Mouse (Mus musculus) erythroblast, embryonic 14.5 days (primary cell): Measurements from ENCODE around the gene Cyp2c23. TPM values are rescaled to one million over a fixed set of nuclear protein-coding genes. Genes with fewer than 3 reads are reported as not detected.

ENCODE experiments used
- H3K27me3 ChIP-seq: 2 replicates; pipeline ENCODE4 v1.6.1; 2012; ENCODE audit warnings: inconsistent platforms; ENCODE audit not compliant: control insufficient read depth
- H3K36me3 ChIP-seq: 2 replicates; pipeline ENCODE4 v1.6.1; 2012; ENCODE audit warnings: mild to moderate bottlenecking, inconsistent platforms; ENCODE audit not compliant: control insufficient read depth
- H3K4me1 ChIP-seq: 2 replicates; pipeline ENCODE4 v1.6.1; 2012; ENCODE audit warnings: inconsistent platforms; ENCODE audit not compliant: control insufficient read depth
- H3K4me3 ChIP-seq: replicated peaks from 2 replicates; pipeline ENCODE3; 2012; ENCODE audit warnings: moderate library complexity, mild to moderate bottlenecking, inconsistent platforms
- H3K9me3 ChIP-seq: 2 replicates; pipeline ENCODE4 v1.6.1; 2012; ENCODE audit warnings: low read length, inconsistent platforms, mixed read lengths; ENCODE audit not compliant: control insufficient read depth
- GATA1 ChIP-seq: IDR thresholded peaks from 2 replicates; pipeline ENCODE4 v1.6.1; 2012; ENCODE audit warnings: low read length, inconsistent platforms, mixed read lengths
- TAL1 ChIP-seq: IDR thresholded peaks from 3 replicates; pipeline ENCODE4 v1.6.1; 2012; ENCODE audit warnings: low read length, inconsistent platforms, mixed read lengths
- polyA plus RNA-seq: library from polyadenylated mRNA; stranded (reverse); fragments of >175 nt; gene quantifications from 2 replicates; pipeline ENCODE4 v1.2.3, GENCODE M21; 2012

Cyp2c23 gene
- polyA plus RNA-seq, 1 experiment: not detected

DNA sequence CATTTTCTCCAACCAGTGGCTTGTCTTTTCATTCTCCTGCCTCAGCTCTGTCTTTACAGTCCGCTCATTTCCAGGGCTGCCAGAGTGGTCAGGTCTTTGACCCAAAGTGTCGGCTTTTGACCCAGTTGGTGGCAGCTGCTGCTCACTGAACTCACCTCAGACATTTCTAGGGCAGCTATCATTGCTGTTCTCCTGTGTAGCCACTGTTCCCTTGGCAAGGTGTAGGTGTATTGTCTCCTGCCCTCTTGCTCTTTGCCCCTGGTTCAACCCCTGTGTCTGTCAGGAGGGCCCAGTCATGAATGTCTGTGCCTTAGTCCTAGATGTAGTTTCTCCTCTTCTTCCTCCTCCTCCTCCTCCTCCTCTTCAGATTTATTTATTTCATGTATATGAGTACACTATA lies 24.7 kb downstream of the Cyp2c23 start:
- H3K9me3 ChIP-seq: no peaks in the 10 kb centered on the region
- TF ChIP-seq GATA1 (no peak), TAL1 (no peak)
- no peak overlapping the region for H3K4me3 ChIP-seq

DNA sequence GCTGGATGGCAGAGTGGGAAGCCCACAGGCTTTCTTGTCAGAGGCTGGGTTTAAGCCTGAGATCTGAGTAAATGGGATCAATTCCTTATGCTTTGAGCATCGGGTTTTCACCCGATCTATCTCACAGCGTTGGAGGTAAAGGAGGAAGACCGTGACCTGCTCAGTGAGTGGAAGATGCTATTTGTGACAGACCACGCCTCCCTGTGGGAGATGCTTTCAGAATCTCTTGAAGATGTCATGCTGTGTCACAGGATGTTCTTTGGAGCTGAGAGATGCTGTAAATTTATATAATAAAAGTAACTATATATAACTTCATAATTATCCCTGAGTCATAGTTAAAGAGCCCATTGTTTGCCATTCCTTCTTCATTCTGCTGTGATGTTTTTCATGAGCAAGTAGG lies 28.3 kb downstream of the Cyp2c23 start:
- Histone ChIP-seq H3K4me3 (no peak overlapping the region), H3K9me3 (no peaks in the 10 kb centered on the region), H3K4me1 (no peaks in the 10 kb centered on the region), H3K36me3 (no peaks in the 10 kb centered on the region), H3K27me3 (no peaks in the 10 kb centered on the region)
- no peak for TF ChIP-seq TAL1
- TF ChIP-seq GATA1: no peak

More for the DNA sequence above, 24.7 kb downstream of the Cyp2c23 start:
- H3K36me3 ChIP-seq: no peaks in the 10 kb centered on the region
- H3K27me3 ChIP-seq: no peaks in the 10 kb centered on the region
- H3K4me1 ChIP-seq: no peaks in the 10 kb centered on the region

DNA sequence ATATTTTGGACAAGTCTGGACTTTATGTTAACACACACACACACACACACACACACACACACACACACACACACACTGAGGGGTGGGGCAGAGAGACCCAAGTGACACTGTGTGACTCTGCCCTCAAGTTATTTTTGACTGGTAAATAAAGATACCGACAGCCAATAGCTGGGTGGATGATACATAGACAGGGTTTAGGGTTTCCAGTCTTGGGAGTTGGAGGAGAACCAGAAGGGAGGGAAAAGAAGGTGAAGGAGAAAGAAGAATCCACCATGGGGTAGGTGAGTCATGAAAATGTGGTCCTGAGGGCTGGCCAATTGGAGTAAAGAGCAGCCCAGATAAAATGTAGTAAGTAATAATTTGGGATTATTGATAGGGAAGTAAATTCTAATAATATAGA lies 28.9 kb downstream of the Cyp2c23 start:
- Histone ChIP-seq H3K36me3 (no peaks in the 10 kb centered on the region), H3K4me1 (no peaks in the 10 kb centered on the region), H3K4me3 (no peak overlapping the region), H3K27me3 (no peaks in the 10 kb centered on the region), H3K9me3 (no peaks in the 10 kb centered on the region)
- TF ChIP-seq GATA1: no peak

DNA sequence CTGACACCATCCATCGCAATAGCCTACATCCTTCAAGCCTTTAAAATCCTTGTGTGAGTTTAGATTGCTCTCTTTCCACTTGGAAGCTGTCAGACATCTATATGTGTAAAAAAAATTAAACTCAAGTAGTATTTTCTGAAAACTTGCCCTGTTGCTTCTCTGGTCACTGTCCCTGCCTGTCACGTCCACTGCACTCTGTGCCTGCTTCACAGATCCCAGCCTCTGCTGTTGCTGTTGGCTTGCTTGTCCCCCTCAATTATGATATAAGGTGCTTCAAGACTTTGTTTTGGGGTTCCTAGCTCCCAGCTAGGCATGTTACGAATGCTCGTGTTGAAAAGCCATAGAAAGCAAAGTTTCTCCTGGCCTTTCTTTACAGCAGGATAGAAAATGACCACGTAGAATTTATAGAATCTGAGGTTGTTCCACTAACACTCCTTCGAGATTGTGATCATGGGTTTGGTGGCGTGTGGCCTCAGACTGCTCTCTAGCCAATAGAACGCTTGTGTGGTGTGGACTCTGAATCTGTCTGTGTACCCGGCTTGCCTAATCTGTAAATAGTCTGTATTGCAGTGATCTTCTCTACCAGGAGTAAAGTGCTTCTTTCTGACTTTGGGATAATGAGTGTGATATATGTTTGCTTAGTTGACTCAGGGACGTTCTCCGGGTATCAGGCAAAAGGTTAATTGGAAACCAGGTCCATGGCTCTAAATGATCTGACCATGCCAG lies 30.0 kb downstream of the Cyp2c23 start:
- H3K27me3 ChIP-seq: no peaks in the 10 kb centered on the region
- H3K36me3 ChIP-seq: no peaks in the 10 kb centered on the region
- H3K4me1 ChIP-seq: no peaks in the 10 kb centered on the region
- no peak overlapping the region for H3K4me3 ChIP-seq
- no peaks in the 10 kb centered on the region for H3K9me3 ChIP-seq
- TF ChIP-seq TAL1: no peak
- TF ChIP-seq GATA1: no peak

DNA sequence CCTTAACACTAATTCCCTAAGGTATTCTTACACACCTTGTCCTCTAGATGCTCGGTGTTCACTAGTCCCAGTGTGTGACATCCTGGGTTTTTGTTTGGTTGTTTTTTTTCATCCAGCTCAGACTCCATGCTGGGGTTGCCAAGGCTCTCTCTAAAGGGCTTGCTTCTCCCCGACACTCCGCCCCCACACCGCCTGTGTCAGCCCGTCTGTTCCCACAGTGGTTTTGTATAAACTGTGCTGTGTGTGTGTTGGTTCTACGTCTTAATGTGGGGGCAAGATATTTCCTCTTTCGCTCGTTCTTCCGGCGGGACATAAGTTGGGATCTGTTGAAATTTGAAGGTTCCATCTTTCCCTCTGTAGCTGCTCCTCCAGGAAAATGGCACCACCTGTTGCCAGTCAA lies 30.9 kb downstream of the Cyp2c23 start:
- Histone ChIP-seq H3K36me3 (no peaks in the 10 kb centered on the region), H3K9me3 (no peaks in the 10 kb centered on the region), H3K4me3 (no peak overlapping the region), H3K27me3 (no peaks in the 10 kb centered on the region), H3K4me1 (no peaks in the 10 kb centered on the region)
- TF ChIP-seq TAL1 (no peak), GATA1 (no peak)

DNA sequence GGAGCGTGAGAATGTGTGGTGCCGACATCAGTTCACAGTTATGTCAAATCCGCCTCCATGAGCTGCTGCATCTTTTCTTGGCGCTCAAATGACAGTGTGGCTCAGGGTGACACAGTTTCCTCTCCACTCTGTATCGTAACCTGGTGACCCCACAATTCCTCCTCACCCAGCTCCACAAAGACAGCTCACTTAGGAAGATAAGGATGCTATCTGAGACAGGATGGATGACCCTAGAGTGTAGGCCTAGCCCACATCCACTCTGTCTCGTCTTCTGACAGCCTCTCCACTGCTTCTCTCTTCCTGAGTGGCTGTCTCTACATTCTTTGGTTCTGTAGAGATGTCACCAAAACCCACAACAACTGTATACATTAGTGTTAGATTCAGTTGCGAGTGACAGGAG lies 33.6 kb downstream of the Cyp2c23 start:
- H3K4me1 ChIP-seq: no peaks in the 10 kb centered on the region
- no peaks in the 10 kb centered on the region for H3K27me3 ChIP-seq
- no peak overlapping the region for H3K4me3 ChIP-seq
- no peaks in the 10 kb centered on the region for H3K9me3 ChIP-seq
- H3K36me3 ChIP-seq: no peaks in the 10 kb centered on the region
- TF ChIP-seq GATA1 (no peak), TAL1 (no peak)

DNA sequence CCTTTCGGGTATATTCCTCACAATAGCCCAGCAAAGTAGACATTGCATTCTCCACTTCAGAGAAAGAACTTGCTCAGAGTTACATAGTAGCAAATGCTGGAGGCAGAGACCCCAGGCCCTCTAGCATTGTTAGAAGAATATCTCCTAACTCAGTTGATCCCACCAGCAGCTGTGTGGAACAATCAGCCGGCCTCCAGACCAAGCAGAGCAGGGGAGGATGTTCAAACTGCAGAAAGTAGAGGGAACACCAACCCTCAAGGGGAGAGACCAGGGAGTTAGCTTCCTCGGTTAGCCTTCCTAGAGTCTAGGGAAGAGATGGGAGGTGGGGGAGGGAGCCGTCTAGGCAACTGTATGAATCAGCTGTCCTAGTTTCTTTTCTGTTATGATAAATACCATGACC lies 36.5 kb downstream of the Cyp2c23 start:
- Histone ChIP-seq H3K36me3 (no peaks in the 10 kb centered on the region), H3K4me3 (no peak overlapping the region), H3K9me3 (no peaks in the 10 kb centered on the region), H3K4me1 (no peaks in the 10 kb centered on the region), H3K27me3 (no peaks in the 10 kb centered on the region)
- TF ChIP-seq GATA1 (no peak), TAL1 (no peak)

DNA sequence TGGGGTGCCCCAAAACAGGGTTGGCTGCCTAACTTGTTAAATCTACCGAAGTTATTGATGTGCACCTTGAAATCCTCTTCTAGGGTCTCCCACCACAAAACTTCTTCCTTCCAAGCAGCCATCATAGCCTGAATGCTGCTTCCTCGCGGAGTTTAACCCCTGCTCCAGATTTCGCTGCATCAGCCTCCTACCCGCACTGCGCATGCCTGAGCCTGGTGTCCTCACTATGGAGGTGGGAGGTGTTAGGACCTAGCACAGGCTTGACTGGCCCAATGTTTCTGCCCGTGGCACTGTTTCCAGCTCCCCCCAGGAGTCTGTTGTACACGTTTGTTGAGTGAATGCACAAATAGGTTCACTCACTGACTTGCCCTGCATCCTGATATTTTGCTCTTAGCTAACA lies 38.6 kb downstream of the Cyp2c23 start:
- Histone ChIP-seq H3K36me3 (no peaks in the 10 kb centered on the region), H3K4me3 (no peak overlapping the region), H3K4me1 (no peaks in the 10 kb centered on the region), H3K27me3 (peaks cover 9% of the 10 kb centered on the region), H3K9me3 (no peaks in the 10 kb centered on the region)
- no peak for TF ChIP-seq GATA1
- no peak for TF ChIP-seq TAL1

DNA sequence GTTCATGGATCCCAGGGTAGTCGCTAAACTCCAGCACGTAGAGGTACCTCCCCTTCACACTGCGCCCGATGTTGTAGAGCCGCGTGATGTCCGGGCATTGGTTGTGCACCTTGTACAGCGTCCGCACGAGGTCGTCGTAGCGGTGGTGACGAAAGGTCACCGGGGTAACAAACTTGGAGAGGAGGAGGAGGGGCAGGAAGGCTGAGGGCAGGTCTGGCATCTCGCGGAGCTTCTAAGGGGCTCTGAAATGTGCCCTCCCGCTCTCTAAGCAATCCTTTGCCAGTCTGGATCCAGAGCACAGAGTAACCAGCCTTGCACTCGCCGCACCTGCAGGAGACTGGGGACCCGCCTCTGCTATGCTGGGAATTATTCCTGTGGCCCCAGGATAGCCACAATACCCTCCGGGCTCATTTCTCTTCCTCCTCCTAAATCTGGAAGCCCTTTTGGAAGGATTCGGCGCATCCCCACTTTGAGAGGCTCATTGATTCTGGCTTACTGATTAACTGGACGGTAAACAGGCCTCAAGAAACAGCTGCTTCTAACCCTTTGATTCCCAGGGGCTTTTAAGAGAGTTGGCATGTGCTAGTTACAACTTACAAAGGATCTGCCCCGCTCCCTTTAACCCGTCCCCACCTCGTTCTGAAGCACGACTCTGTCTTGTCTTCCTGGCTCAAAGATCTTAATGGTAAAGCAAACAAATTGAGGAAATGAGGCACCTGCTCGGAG lies 42.8 kb downstream of the Cyp2c23 start, which contains the start of gene Cpn1:
Cpn1 (minus strand) TSS at position 488 of the 726 bp plus-strand sequence.
- no peaks in the 10 kb centered on the region for H3K9me3 ChIP-seq
- H3K4me3 ChIP-seq: peak within 1 kb of the TSS; percentile 50
- H3K27me3 ChIP-seq: peaks cover 9% of the 10 kb centered on the region
- no peak for TF ChIP-seq TAL1
- no peak for TF ChIP-seq GATA1
- H3K36me3 ChIP-seq: no peaks in the 10 kb centered on the region; the same call in 1 of the 2 replicates
- no peaks in the 10 kb centered on the region for H3K4me1 ChIP-seq

DNA sequence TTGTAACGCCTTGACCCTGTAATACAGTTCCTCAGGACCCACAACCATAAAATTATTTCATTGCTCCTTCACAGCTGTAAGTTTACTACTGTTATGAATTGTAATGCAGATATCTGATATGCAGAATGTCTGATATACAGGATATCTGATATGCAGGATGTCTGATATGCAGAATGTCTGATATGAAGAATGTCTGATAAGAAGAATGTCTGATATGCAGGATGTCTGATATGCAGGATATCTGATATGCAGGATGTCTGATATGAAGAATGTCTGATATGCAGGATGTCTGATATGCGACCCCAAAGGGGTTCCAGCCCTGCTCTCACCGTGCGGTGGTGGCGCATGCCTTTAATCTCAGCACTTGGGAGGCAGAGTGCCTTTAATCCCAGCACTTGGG lies 47.0 kb downstream of the Cyp2c23 start:
- Histone ChIP-seq H3K9me3 (no peaks in the 10 kb centered on the region), H3K36me3 (no peaks in the 10 kb centered on the region; the same call in 1 of the 2 replicates), H3K4me3 (no peak overlapping the region), H3K4me1 (no peaks in the 10 kb centered on the region), H3K27me3 (peaks cover 9% of the 10 kb centered on the region)
- no peak for TF ChIP-seq TAL1
- no peak for TF ChIP-seq GATA1
